Mouse (Mus musculus): Measurements from ENCODE around the gene Selenon. TPM values are rescaled to one million over a fixed set of nuclear protein-coding genes. Genes with fewer than 3 reads are reported as not detected.

The Selenon gene
- polyA plus RNA-seq, 1 experiment from 2014 or later: 2.3 TPM

- Histone ChIP-seq H3K9ac (no peak overlapping the region), H3K4me2 (no peak overlapping the region), H3K27me3 (no peaks in the 10 kb centered on the region), H3K4me1 (replicated peaks) (peaks cover 18% of the 10 kb centered on the region), H3K36me3 (peaks cover 3% of the 10 kb centered on the region), H3K4me3 (replicated peaks) (no peak overlapping the region), H3K9me3 (replicated peaks) (no peaks in the 10 kb centered on the region), H3K27ac (no peak overlapping the region)
- ATAC-seq (ENCODE audit: low read depth) (no peak), DNase-seq (no peak)
- WGBS (ENCODE audit: insufficient replicate concordance): 54% methylated on average over 7 of the region's 7 CpGs
Measured at GRCm38 (mm10) chr4:134559154-134559553, 7.2 kb upstream of the Selenon start.

GRCm38 (mm10) chr4:134558570-134559113 is 6.7 kb upstream of the Selenon start:
- Histone ChIP-seq H3K27ac (no peak overlapping the region), H3K4me2 (no peak overlapping the region), H3K4me3 (replicated peaks) (no peak overlapping the region), H3K4me1 (replicated peaks) (peaks cover 13% of the 10 kb centered on the region), H3K27me3 (no peaks in the 10 kb centered on the region), H3K9ac (no peak overlapping the region), H3K9me3 (replicated peaks) (no peaks in the 10 kb centered on the region), H3K36me3 (no peaks in the 10 kb centered on the region)
- no peak for DNase-seq
- no peak for ATAC-seq (ENCODE audit: low read depth)
- 61% methylated on average over 9 of the region's 9 CpGs for WGBS (ENCODE audit: insufficient replicate concordance)

- H3K9me3 ChIP-seq (replicated peaks): no peaks in the 10 kb centered on the region
- H3K4me1 ChIP-seq (replicated peaks): peaks cover 8% of the 10 kb centered on the region
- no peak for ATAC-seq (ENCODE audit: low read depth)
- H3K9ac ChIP-seq: no peak overlapping the region
- no peaks in the 10 kb centered on the region for H3K36me3 ChIP-seq
- no peak overlapping the region for H3K27ac ChIP-seq
- no peak for DNase-seq
- H3K27me3 ChIP-seq: no peaks in the 10 kb centered on the region
- no peak overlapping the region for H3K4me2 ChIP-seq
- WGBS (ENCODE audit: insufficient replicate concordance): 12% methylated on average over 16 of the region's 16 CpGs
- H3K4me3 ChIP-seq (replicated peaks): no peak overlapping the region
Measured at GRCm38 (mm10) chr4:134557626-134558249, 5.8 kb upstream of the Selenon start.

- DNase-seq (no peak), ATAC-seq (ENCODE audit: low read depth) (no peak)
- Histone ChIP-seq H3K27ac (no peak overlapping the region), H3K9ac (no peak overlapping the region), H3K4me2 (no peak overlapping the region), H3K36me3 (no peaks in the 10 kb centered on the region), H3K4me3 (replicated peaks) (no peak overlapping the region), H3K9me3 (replicated peaks) (no peaks in the 10 kb centered on the region), H3K4me1 (replicated peaks) (peaks cover 21% of the 10 kb centered on the region), H3K27me3 (peaks cover 11% of the 10 kb centered on the region)
- WGBS (ENCODE audit: insufficient replicate concordance): 51% methylated on average over 8 of the region's 8 CpGs
Measured at GRCm38 (mm10) chr4:134555956-134556580, 4.1 kb upstream of the Selenon start.

- no peak overlapping the region for H3K9ac ChIP-seq
- peaks cover 14% of the 10 kb centered on the region for H3K27me3 ChIP-seq
- peaks cover 6% of the 10 kb centered on the region for H3K9me3 ChIP-seq (replicated peaks)
- DNase-seq: no peak
- no peak overlapping the region for H3K4me3 ChIP-seq (replicated peaks)
- no peak for ATAC-seq (ENCODE audit: low read depth)
- H3K36me3 ChIP-seq: peaks cover 12% of the 10 kb centered on the region
- H3K27ac ChIP-seq: no peak overlapping the region
- no peak overlapping the region for H3K4me2 ChIP-seq
- H3K4me1 ChIP-seq (replicated peaks): peaks cover 31% of the 10 kb centered on the region
- WGBS (ENCODE audit: insufficient replicate concordance): 81% methylated on average over 1 of the region's 1 CpGs
Measured at GRCm38 (mm10) chr4:134553631-134554030, 1.7 kb upstream of the Selenon start.

GRCm38 (mm10) chr4:134549899-134550298 is 2.1 kb downstream of the Selenon start:
- Histone ChIP-seq H3K4me1 (replicated peaks) (peaks cover 42% of the 10 kb centered on the region), H3K27me3 (peaks cover 14% of the 10 kb centered on the region), H3K36me3 (peaks cover 18% of the 10 kb centered on the region), H3K4me2 (no peak overlapping the region), H3K9ac (no peak overlapping the region), H3K4me3 (replicated peaks) (no peak overlapping the region), H3K9me3 (replicated peaks) (peaks cover 6% of the 10 kb centered on the region), H3K27ac (no peak overlapping the region)
- ATAC-seq (ENCODE audit: low read depth) (no peak), DNase-seq (no peak)
- 91% methylated on average over 8 of the region's 8 CpGs for WGBS (ENCODE audit: insufficient replicate concordance)

GRCm38 (mm10) chr4:134548169-134548938 is 3.6 kb downstream of the Selenon start:
- H3K4me1 ChIP-seq (replicated peaks): peaks cover 42% of the 10 kb centered on the region
- WGBS (ENCODE audit: insufficient replicate concordance): 39% methylated on average over 18 of the region's 18 CpGs
- H3K36me3 ChIP-seq: peaks cover 26% of the 10 kb centered on the region
- H3K4me3 ChIP-seq (replicated peaks): no peak overlapping the region
- 0 out of 2 replicates have a peak overlapping the region, but pooled peaks have one; percentile 14 for H3K9ac ChIP-seq
- 0 out of 2 replicates have a peak overlapping the region, but pooled peaks have one; percentile 3 for H3K4me2 ChIP-seq
- DNase-seq (no peak), ATAC-seq (ENCODE audit: low read depth) (peak; percentile 29; the same call in 1 of the 2 replicates)
- peaks cover 14% of the 10 kb centered on the region for H3K27me3 ChIP-seq
- H3K9me3 ChIP-seq (replicated peaks): peaks cover 6% of the 10 kb centered on the region
- peak overlapping the region; percentile 51; the same call in 1 of the 2 replicates for H3K27ac ChIP-seq

- Histone ChIP-seq H3K9ac (no peak overlapping the region), H3K36me3 (peaks cover 31% of the 10 kb centered on the region), H3K4me1 (replicated peaks) (peaks cover 36% of the 10 kb centered on the region), H3K9me3 (replicated peaks) (peaks cover 6% of the 10 kb centered on the region), H3K27me3 (peaks cover 13% of the 10 kb centered on the region), H3K4me2 (no peak overlapping the region), H3K4me3 (replicated peaks) (no peak overlapping the region), H3K27ac (no peak overlapping the region)
- ATAC-seq (ENCODE audit: low read depth) (no peak), DNase-seq (no peak)
- 76% methylated on average over 9 of the region's 9 CpGs for WGBS (ENCODE audit: insufficient replicate concordance)
Measured at GRCm38 (mm10) chr4:134546814-134547705, 4.9 kb downstream of the Selenon start.

- H3K36me3 ChIP-seq: peaks cover 26% of the 10 kb centered on the region
- no peak overlapping the region for H3K27ac ChIP-seq
- H3K9me3 ChIP-seq (replicated peaks): no peaks in the 10 kb centered on the region
- H3K4me3 ChIP-seq (replicated peaks): no peak overlapping the region
- peak; percentile 60 for ATAC-seq (ENCODE audit: low read depth)
- H3K27me3 ChIP-seq: no peaks in the 10 kb centered on the region
- WGBS (ENCODE audit: insufficient replicate concordance): 5% methylated on average over 5 of the region's 5 CpGs
- H3K9ac ChIP-seq: no peak overlapping the region
- H3K4me1 ChIP-seq (replicated peaks): peaks cover 16% of the 10 kb centered on the region
- peak; percentile 80 for DNase-seq
- no peak overlapping the region for H3K4me2 ChIP-seq
Measured at GRCm38 (mm10) chr4:134543261-134543660, 8.7 kb downstream of the Selenon start.

GRCm38 (mm10) chr4:134542726-134543125 is 9.2 kb downstream of the Selenon start:
- WGBS (ENCODE audit: insufficient replicate concordance): 78% methylated on average over 9 of the region's 9 CpGs
- ATAC-seq (ENCODE audit: low read depth) (no peak), DNase-seq (no peak)
- Histone ChIP-seq H3K27ac (no peak overlapping the region), H3K4me1 (replicated peaks) (peaks cover 11% of the 10 kb centered on the region), H3K4me3 (replicated peaks) (no peak overlapping the region), H3K9me3 (replicated peaks) (no peaks in the 10 kb centered on the region), H3K4me2 (no peak overlapping the region), H3K27me3 (no peaks in the 10 kb centered on the region), H3K9ac (no peak overlapping the region), H3K36me3 (peaks cover 26% of the 10 kb centered on the region)

Measured in liver, embryonic 13.5 days (tissue).